Mouse (Mus musculus) gonadal fat pad, adult 2 months (tissue): ENCODE measurements around the gene Adgra3. TPM values are rescaled to one million over a fixed set of nuclear protein-coding genes. Genes with fewer than 3 reads are reported as not detected.

Experiments
- DNase-seq: peaks from one replicate; pipeline ENCODE4 v3.0.0-alpha.2; 2012; ENCODE audit warnings: low read depth
- polyA plus RNA-seq: library from polyadenylated mRNA; depleted of rRNA; stranded (reverse); fragments of >200 nt; gene quantifications from 2 replicates; pipeline ENCODE4 v1.2.3, GENCODE M21; 2012

Adgra3 gene
- polyA plus RNA-seq, 1 experiment, result 14.3 TPM

- DNase-seq, result no peak
These were observed 84.6 kb downstream of the Adgra3 start for GRCm38 (mm10) chr5:49974211-49974610.

DNA sequence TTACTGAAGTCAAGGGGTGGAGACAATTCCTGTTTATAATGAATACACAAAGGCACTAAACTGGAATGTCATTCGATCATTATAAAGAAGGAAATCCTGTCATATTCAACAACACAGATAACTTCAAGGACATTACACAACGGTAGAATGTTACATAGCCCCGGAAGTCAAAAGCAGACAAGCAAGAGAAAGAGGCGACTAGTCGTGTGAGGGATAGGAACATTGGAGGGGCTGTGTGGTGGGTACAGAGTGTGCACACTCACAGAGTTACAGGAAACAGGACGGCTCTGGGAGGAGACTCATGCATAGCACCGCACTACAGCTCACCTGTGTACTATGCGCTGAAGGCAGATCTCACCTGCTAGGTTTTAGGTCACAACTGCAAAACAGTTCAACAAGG lies 89.1 kb downstream of the Adgra3 start:
- no peak for DNase-seq

GRCm38 (mm10) chr5:49967726-49968125 lies 91.1 kb downstream of the Adgra3 start:
- DNase-seq, result no peak

GRCm38 (mm10) chr5:49965810-49966209 lies 93.0 kb downstream of the Adgra3 start:
- no peak for DNase-seq

- DNase-seq, result no peak
These were observed 97.1 kb downstream of the Adgra3 start for GRCm38 (mm10) chr5:49961478-49962431.

DNA sequence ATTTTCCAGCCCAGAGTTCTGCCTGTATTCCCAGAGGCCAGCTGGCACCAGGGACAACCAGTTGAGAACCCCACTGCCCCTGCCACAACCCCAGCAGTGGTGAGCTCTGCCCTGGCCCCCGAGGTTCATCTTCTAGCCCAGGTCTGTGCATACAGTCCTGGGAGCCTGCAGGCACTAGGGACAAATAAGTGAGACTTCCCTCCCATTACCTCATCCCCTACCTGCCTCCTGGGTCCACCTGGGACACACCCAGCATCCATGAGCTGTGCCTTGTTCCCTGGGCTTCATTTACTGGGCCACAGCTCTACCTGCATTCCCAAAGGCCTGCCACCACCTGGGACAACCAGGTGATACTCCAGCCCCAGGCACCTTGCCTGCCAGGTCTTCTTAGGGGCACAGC lies 122.5 kb downstream of the Adgra3 start:
- DNase-seq, result no peak

- no peak for DNase-seq
These were observed 134.1 kb downstream of the Adgra3 start for GRCm38 (mm10) chr5:49924712-49925111.

DNA sequence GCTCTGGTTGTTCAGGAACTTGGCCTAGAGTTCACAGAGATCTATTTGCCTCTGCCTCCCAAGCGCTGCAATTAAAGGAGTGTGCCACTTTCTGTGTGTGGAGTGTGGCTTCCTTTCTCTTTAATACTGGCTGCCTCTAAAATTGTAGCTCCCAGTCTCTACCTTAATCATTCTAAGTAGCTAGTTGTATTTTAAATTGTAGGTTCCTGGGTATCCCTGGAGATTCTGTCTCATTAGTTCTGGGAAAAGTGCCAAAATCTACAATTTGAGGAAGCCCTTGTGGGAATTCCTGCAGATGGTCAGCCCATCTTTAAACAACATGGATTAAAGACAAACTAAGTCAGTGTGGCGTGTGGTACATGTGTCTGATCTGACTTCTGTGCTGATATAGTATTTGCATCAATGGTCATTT lies 143.1 kb downstream of the Adgra3 start:
- no peak for DNase-seq
